Mouse (Mus musculus) CD4-positive helper T cell, adult 2 months (primary cell): ENCODE results near the gene L3mbtl3.

Experiments used
- DNase-seq: peaks from one replicate; pipeline ENCODE4 v3.0.0-alpha.2; 2012; ENCODE audit warnings: low read depth, missing footprints, low spot score

L3mbtl3 gene

DNA sequence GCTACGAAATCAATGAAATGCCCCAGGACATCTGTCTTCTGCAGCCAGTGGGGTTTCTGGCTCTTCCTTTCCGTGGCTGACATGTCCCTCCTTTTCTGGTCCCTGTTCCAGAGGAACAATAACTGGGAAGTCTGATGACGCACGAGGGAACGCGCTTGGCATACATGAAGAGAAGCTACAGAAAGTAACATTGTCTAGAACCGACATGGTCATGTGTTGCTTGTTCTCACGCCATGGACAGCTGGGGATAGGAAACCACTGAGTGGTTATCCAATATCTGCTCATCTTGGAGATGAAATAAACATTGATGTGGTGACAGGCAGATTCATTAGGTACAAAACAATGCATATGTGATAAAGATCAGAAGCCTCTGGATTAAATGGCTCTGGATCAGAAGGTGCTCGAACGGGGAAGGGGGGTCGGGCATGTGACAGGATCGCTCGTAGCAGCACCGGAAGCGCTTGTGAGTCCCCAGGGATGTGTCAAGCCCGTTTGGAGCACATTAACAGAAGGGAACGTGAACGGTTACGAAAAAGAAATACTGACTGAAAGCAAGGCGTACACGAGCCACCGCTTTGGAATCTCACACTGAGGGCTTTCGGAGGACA, 37.8 kb downstream of the L3mbtl3 start:
- no peak for DNase-seq

DNA sequence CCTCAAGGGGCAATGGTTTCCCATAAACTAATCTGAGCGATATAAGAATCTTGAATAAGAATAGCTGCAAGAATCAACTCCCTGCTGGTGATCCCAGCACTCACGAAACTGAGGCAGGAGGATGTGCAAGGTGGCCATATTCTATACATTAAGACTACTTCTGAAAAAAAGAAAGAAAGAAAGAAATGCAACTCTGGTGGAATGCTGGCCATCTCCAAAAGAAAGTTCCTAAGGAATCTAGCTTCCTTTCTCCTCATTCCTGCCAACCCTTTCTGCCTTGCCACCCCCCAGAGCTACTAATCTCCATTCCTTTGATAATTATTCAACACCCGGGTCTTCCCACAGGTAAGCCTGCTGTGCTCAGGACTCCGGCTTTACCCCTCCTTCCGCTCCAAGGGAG, 41.8 kb downstream of the L3mbtl3 start:
- no peak for DNase-seq

DNA sequence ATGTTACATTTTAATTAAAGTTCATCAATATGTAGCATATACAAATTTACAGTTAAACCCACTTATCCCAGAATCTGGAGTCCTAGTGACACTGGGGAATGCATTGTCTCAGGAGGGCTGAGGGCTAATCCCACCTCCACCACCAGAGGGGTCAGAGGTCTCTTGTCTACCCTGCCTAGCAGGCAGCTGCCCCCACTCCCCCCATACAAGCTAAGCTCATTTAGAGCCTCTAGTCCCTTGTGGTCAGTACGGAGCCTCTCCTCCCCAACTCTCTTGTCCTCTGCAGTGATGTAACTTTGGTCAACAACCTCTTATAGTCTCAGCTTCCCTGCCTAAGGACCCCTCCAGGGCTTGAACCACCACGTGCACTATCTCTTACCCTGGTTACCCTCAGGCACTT, 43.0 kb downstream of the L3mbtl3 start:
- no peak for DNase-seq

DNA sequence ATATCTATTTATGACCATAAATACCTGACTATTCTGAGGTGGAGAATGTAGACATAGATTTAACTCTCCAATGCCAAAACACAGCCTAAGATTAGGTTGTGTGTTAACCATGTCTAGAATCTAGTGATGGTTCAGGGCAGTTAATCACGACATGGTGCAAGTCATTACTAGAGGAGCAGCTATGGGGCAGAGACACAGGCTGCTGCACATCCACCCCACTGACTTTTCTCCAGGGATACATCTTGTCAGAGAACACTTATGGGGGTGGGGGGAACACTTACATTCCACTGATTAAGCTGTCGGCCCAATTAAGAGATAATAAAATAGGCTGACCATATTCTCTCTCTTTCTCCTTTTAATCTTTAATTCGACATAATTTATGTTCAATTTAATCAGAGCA, 46.9 kb downstream of the L3mbtl3 start:
- no peak for DNase-seq

DNA sequence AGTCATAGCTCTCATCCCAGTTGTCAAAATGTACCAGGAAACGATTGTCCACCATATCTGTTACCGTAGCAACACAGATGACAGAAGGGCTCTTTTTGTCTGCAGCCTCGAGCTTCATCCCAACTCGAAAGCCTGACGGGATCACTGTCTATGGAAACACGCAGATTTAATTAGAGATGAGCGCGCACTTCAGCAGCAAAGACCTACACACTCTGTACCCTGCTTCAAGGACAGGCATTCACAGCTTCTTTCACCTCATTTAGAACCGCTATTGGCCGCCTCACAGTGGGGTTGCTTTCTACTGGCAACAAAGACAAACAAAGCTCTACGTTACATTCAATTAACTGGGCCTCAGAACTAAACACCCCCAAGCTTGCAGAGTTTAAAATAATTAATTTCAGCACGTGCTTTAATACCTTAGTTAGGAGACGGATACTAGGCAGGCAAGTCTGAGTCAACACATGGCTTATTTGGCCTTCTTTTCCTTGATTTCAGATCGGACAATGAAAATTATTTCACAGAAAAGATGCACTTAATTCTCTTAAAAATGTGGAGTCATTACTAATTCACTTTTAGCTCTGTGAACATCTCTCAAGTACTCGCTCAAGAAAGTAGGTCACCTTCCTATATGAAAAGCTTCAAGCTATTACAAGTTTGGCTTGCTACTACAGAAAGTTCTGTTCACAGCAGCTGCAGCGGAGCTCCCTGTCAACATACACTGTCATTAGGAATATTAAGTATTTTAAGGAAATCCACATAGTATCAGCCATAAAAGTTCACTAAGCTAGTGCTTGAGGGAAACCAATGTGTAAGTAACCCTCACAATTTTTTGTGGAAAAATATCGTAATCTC, 47.9 kb downstream of the L3mbtl3 start:
- no peak for DNase-seq

DNA sequence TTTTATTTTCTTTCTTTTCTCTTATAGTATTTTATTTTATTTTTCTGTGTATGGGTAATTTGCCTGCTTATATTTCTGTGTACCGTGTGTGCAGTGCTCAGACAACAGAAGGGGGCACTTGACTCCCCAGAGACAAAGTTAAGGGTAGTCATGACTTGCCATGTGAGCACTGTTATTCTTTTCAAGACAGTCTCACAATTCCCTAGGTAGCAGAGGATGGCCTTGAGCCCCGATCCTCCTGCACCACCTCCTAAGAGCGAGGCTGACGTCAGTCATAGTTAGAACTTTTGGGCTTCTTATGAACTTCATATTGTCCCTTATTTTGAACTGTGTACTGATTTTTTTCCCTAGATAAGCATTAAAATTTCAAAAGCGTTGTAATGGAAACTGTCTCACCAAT, 48.5 kb downstream of the L3mbtl3 start:
- no peak for DNase-seq

DNA sequence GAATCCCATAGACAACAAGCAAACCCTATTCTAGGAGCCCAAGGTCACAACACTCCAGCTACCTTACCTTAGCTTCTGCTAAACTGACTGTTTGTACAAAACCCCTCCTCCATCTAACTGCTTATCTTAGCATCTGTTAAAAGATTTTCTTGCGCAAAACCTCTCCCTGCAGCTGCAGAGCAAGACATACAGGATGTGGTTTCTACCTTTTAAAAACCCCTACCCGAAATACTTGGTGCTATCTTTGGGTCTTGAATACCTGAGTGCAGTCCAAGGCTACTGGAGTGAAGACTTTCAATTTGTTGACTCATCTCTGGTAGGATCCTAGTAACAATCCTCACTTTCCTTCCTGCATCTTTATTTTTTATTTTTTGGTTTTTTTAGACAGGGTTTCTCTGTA, 50.5 kb downstream of the L3mbtl3 start:
- peak; percentile 82 for DNase-seq

DNA sequence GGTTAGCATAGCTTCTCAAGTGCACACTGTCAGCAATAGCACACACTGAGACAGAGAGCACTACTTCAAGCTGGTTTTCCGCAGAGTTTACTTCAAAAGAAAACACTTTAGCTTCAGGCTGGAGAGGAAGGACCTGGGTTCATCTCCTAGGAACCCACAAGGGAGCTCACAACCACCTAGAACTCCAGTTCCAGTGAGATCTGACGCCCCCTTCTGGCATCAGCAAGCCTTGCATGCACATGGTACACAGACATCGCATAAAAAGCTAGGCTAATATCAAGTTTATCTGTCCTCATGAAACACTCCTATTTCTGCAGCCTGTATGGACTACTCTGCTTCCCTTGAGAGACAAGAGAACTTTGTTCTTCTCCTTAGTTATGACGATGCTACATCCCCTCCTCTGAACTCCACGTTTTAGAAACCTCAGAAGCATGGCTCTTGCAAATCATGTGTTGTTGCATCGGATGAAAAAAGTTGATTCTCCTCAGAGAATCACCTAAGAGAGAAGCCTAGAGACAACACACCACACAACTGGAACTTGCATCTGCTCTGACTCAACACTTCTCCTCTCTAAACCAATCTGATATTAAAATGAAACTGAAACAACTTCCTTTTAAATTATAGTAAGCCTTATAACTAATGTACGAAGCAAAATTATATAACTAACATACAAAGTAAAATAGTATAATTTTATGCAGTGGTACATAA, 53.3 kb downstream of the L3mbtl3 start:
- peak; percentile 35 for DNase-seq

DNA sequence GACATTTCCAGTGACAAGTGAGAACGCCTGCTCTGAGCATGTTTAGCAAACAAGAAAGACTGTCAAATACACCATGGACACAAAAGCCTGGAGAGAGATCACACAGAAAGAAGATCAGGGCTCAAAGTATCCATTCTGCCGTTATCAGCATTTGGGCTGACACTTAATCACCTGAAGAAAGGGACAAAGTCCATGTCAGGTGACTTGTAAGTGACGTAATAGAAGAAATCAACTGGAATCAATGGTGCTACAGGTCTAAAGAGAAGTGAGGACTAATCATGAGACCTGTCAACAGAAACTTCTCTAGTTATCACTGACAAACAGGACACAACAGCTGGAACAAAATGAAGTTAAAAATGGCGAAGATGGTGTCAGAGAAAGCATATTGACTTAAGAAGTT, 55.1 kb downstream of the L3mbtl3 start:
- no peak for DNase-seq

DNA sequence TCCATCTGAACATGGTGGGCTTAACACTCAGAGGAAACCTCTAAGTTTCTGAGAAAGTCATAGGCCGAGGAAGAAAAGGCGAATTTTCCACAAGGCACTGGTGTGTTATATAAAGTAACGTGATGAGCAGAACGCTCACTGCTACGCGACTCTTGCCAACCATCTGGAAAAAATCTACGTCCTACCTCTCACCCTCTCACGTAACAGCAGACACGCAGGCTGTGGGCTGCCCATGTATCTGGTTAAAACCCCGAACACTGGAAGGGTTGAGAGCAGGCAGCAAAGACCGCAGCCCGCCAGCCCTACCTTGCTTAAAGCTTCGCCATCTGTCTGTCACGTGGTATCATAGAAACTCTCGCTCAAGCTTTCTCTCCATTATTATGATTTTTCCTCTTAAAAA, 61.4 kb downstream of the L3mbtl3 start:
- DNase-seq, result no peak

DNA sequence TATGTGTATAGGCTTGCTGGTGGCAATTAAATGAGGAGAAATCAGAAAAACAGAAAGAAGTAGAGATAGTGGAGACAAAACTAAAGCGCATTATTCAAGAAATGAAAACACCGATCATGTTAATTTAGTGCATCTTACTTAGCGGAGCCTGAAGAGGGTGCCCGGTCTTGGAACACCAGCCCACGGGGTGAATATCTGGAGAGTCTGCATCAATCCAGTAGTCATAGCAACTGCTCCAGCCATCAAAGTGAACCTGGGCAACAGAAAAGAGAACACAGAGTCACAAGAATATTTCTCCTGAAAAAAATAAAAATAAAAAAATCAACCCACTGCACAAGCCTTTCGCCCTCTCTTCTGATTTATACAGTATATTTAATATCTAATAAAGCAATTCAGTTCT, 72.3 kb downstream of the L3mbtl3 start:
- no peak for DNase-seq

DNA sequence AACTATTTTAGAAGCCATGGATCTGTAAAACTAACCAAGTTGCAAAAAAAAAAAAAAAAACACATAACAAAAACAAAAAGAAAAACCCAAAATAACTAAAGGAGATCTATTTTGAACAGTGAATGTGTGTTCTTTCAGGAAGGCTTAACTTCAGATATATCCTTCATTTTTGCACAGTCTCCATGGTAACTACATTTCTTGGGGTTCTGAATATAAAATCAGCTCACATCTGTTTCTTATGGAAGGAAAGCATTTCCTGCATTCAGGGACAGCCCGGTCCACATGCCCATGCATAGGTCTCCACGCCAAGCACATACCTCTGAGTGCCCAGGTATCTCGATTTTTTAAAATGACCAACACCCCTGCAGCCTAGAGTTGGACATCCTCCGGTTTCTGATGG, 73.4 kb downstream of the L3mbtl3 start:
- DNase-seq, result no peak

DNA sequence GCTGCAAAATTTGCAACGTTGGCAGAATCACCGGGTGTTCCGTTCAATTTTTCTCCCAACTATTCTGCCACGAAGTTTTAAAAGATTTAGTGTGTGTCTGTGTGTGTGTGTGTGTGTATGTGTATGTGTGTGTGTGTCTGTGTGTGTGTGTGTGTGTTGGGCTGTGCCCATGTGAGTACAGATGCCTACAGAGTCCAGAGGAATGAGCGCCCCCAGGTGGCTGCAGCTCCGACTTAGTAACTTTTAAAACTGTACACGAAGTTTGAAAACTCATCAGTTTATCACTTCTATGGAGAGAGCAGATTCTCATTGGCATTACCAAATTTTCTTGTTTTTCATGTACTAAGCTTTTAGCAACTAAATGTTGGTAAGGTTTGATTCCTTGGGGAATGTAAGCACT, 78.1 kb downstream of the L3mbtl3 start:
- DNase-seq, result no peak

DNA sequence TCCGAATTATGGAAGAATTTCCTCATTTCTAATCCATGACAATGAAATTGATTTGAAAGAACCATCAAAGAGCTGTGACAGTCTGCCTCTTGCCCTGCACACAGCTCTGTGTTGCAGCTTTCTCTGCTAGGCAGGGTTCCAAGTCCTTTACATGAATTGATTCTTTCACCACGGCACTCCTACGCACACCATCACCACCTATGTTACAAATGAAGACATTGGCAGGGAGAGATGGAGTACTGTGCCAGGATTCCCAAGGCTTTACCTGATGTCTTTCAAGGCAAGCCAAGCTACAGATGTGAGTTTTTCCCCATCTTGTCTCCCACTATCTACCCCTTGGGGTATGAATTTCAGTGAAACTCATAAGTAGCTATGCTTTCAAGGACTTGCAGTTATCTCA, 78.6 kb downstream of the L3mbtl3 start:
- DNase-seq, result no peak

DNA sequence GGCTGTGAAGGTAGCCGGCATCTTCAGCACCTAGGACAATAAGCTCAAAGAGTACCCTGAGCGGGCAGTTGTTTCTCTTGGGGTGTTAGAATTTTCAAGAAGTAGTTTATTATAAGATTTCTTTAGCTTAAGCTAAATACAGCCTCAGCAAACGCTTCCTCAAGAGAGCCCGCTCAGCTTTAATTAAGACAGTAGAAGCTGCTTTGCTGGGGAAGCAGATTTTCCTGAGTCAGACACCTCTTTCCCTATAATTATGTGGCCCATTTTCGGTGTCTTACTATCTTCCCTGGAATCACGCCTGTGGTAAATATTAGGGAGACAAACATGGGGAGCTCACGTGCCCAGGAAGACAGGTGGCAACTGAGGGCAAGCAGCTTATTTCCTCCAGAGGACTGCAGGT, 88.6 kb downstream of the L3mbtl3 start:
- DNase-seq, result no peak

DNA sequence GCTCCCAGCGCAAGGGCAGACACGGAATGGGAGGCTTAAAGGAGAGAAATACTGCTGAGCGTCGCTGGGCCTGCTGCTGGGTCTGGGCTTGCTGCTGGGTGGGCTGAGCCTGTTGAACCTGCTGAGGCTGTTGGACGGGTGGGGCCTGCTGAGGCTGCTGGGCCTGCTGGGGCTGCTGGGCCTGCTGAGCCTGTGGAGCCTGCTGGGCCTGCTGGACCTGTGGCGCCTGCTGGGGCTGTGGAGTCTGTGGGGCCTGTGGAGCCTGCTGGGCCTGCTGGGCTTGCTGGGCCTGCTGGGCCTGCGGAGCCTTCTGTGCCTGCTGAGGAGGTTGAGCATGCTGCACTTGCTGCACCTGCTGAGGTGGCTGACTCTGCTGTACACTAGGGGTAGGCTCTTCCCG, 95.8 kb downstream of the L3mbtl3 start:
- no peak for DNase-seq

DNA sequence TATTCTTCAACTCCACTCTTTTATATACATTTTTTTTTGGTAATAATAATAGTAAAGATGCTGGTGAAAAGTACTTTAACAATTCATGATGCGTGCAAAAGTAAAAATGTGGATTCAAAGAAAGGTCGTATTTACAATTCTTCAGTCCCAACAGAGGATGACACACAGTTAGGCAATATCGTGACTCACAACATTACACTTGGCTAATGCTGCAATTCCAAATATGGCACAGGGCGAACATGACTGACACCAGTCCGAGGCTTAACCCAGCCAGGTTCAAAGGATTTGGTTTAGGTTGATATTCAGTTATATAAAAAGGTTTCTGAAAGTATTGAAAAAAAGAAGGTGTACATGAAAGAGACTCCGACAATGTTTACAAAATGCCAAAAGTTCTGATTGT, 100.4 kb downstream of the L3mbtl3 start:
- DNase-seq, result no peak

DNA sequence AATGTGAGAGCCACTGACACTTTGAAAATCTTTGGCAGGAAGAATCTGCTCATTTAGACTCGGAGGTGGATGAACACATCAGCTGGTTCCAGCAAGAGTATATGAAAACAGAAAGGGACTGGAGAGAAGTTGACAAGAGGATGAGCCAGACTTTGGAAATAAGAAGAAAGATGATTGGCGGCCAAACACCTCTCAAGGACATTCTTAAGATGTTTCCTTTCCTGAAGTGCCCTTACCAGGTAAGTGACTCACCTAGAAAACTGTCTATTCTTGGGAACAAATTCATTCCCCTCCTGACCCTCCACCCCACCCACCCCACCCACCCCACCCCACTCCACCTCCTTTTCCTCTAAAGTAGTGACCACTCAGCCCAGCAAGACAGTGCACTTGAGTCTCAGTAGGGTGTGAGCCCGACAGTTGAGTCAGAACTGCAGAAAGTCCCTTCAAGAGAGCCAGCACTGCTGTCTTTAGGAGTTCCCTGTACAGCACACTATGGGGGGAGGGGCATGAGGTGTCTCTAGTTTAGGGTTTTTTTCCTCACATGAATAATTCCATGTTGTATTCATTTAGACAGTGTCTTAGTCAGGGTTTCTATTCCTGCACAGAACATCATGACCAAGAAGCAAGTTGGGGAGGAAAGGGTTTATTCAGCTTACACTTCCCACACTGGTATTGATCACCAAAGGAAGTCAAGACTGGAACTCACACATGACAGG, 111.9 kb downstream of the L3mbtl3 start:
- no peak for DNase-seq

DNA sequence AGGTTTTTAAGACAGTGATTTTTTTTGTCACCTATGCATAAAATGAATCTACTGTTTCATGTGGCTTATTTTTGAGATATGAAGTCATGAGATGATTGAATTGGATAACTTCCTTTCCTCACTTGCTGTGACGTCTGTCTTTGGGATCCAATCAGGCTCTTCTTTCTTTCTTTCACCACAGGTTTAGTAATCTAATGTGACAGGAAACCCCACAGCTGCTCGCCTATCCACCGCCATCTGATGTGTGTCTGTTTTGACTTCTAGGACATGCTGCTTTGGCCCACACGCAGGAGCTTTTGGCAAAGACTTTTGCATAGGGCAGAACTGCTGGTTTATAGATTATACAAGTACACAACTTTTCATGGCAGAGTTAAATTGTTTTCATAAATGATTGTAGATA, 115.9 kb downstream of the L3mbtl3 start:
- peak; percentile 26 for DNase-seq

DNA sequence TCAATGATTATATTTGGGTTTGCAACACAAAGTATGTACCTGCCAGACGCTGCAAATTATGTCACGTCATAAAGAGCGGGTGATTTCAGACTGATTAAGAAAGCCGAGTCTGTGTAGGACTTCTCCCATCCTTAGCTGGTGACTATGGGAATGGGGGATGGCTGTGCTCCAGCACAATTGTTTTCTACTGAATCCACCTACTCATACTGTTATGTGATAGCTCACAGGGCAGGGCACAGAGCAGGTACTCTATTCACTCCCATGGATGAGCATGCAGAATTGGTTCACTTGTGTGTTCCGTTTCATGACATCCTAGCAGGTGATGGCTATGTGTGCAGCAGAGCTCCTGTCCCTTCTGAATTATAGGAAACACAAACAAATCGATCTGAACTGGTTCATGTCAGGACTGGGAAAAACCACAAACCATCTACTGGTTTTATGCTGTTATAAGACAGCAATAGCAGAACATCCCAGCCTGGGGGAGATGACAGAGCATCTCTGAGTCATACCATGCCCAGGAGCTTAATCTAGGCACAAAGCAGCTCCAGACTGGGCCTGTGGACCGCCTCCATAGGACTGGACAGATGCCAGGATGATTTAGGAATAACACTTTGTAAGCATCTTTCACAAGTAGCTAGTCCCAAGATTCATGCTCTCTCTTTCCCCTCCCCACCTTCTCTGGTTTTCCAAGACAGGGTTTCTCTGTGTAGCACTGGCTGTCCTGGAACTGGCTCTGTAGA, 126.2 kb downstream of the L3mbtl3 start:
- DNase-seq, result no peak

DNA sequence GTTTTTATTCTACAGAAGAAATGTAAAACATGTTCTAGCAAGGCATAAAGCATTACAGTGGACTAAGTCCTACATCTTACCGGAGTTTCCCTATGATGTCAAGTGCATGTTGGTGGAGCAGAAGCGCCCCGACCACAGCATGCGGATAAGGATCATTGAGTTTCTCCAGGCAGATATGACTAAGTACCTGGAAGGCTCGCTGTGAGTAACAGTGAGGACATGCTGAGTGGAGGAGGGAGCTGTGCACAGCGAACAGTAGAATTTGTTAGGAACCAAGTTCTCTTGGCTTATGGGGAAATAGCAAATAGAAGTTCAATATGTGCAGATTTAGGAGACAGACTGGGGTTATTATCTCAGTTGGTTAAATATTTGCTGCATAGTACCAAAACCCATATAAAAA, 131.3 kb downstream of the L3mbtl3 start:
- DNase-seq, result no peak

DNA sequence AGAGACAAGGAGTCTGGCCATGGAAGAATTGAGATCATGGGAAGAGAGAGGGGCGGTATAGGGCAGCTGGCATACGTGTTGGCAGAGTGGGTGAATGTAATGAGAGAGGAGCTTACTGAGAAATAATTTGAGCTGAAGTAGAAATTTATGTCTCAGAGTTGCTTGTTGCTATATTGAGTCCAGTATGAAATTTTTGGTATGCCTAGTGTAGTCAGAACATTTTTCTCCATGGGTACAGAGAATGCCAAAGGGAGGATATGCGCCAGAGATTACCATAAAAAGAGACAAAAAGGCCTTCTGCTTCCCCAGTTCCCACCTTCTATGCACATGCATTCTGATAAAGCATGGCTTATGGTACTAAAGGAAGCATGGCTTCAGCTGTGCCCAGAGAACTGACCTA, 132.6 kb downstream of the L3mbtl3 start:
- no peak for DNase-seq
